Mouse (Mus musculus) C2C12 (cell line): ENCODE data around the gene Rimbp2. TPM values are rescaled to one million over a fixed set of nuclear protein-coding genes. Genes with fewer than 3 reads are reported as not detected.
"Not testable (repeated sequence)": the region's sequence is repeated elsewhere in the genome, so short reads cannot be mapped to it uniquely, and the experiment has no call there.

Experiments
- H3K27me3 ChIP-seq: one replicate; pipeline ENCODE4 v1.6.1; 2011; ENCODE audit not compliant: control insufficient read depth, insufficient read depth, insufficient read length
- H3K36me3 ChIP-seq: one replicate; pipeline ENCODE4 v1.6.1; 2011; ENCODE audit not compliant: control insufficient read depth, insufficient read depth
- H3K4me3 ChIP-seq: one replicate; pipeline ENCODE4 v1.5.1; 2011; ENCODE audit warnings: mild to moderate bottlenecking, control low read depth; ENCODE audit not compliant: poor library complexity, insufficient read depth, severe bottlenecking
- H3K79me2 ChIP-seq: one replicate; pipeline ENCODE4 v1.6.1; 2011; ENCODE audit not compliant: control insufficient read depth, insufficient read depth
- H3K79me3 ChIP-seq: one replicate; pipeline ENCODE4 v1.6.1; 2011; ENCODE audit warnings: low read depth, control low read depth
- H3ac ChIP-seq: one replicate; pipeline ENCODE3; 2011; ENCODE audit warnings: low read depth; ENCODE audit not compliant: control insufficient read depth, insufficient read length
- CEBPB ChIP-seq: IDR thresholded peaks from one replicate; pipeline ENCODE4 v1.6.1; 2011; ENCODE audit warnings: low read depth, mild to moderate bottlenecking, control low read depth, moderate library complexity
- CTCF ChIP-seq: IDR thresholded peaks from one replicate; pipeline ENCODE4 v1.5.1; 2011; ENCODE audit not compliant: control insufficient read depth, insufficient read depth, insufficient read length
- FOSL1 ChIP-seq: IDR thresholded peaks from one replicate; pipeline ENCODE4 v1.8.0; 2011; ENCODE audit warnings: mild to moderate bottlenecking, low read length; ENCODE audit not compliant: poor library complexity, insufficient read depth, severe bottlenecking
- MAX ChIP-seq: IDR thresholded peaks from one replicate; pipeline ENCODE4 v1.6.1; 2011; ENCODE audit warnings: mild to moderate bottlenecking, control low read depth
- MYOD1 ChIP-seq: IDR thresholded peaks from one replicate; pipeline ENCODE4 v1.6.1; 2011; ENCODE audit warnings: low read depth; ENCODE audit not compliant: control insufficient read depth, insufficient read length
- MYOG ChIP-seq: IDR thresholded peaks from one replicate; pipeline ENCODE4 v1.6.1; 2011; ENCODE audit not compliant: control insufficient read depth, insufficient read length; ENCODE audit errors: extremely low read depth
- USF1 ChIP-seq: IDR thresholded peaks from one replicate; pipeline ENCODE4 v1.6.1; 2011; ENCODE audit warnings: low read depth, mild to moderate bottlenecking, control low read depth, moderate library complexity
- polyA plus RNA-seq: library from polyadenylated mRNA; unstranded; fragments of >200 nt; fragmentation: generic; extraction: Trizol; gene quantifications from one replicate; pipeline ENCODE4 v1.2.1, GENCODE M21; 2012; ENCODE audit warnings: missing spikeins

Rimbp2 gene
- polyA plus RNA-seq, 1 experiment = not detected

DNA sequence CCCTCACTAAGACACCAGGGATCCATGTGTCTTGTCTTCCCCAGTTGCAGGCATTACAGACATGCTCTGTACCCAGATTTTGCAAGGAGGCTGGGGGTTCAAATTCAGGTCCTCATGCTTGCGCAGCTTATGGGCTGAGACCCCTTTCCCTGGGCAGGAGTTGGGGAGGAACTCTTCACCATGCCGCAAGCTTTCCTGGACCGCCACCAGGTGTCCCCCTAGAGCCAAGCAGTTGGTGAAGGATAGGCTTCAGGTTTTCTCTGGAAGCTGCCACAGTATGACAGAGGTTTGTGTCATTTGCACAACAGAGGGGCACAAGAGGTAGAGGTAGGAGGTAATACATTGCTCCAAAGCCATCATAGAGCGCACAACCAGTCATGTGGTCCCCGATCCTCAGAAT is 222.7 kb downstream of the Rimbp2 start:
- Histone ChIP-seq H3K79me3 (no peaks in the 10 kb centered on the region), H3K27me3 (no peaks in the 10 kb centered on the region), H3K79me2 (no peaks in the 10 kb centered on the region), H3K4me3 (no peak overlapping the region), H3K36me3 (no peaks in the 10 kb centered on the region), H3ac (no peak overlapping the region)
- TF ChIP-seq MAX = no peak
- TF ChIP-seq USF1 = no peak
- TF ChIP-seq FOSL1 = no peak
- no peak for TF ChIP-seq MYOD1
- TF ChIP-seq CTCF = no peak
- no peak for TF ChIP-seq MYOG
- no peak for TF ChIP-seq CEBPB

- no peaks in the 10 kb centered on the region for H3K79me3 ChIP-seq
- H3K4me3 ChIP-seq = no peak overlapping the region
- no peaks in the 10 kb centered on the region for H3K79me2 ChIP-seq
- H3ac ChIP-seq = no peak overlapping the region
- TF ChIP-seq USF1 = no peak
- H3K36me3 ChIP-seq = no peaks in the 10 kb centered on the region
- H3K27me3 ChIP-seq = no peaks in the 10 kb centered on the region
These were observed 223.9 kb downstream of the Rimbp2 start for GRCm38 (mm10) chr5:128729341-128729740.

- not testable (repeated sequence) for H3K79me3 ChIP-seq, H3K4me3 ChIP-seq, H3K27me3 ChIP-seq, H3K36me3 ChIP-seq, H3ac ChIP-seq, H3K79me2 ChIP-seq
These were observed 232.8 kb downstream of the Rimbp2 start for GRCm38 (mm10) chr5:128720461-128720860.

GRCm38 (mm10) chr5:128715171-128715570 is 238.1 kb downstream of the Rimbp2 start:
- no peaks in the 10 kb centered on the region for H3K27me3 ChIP-seq
- TF ChIP-seq USF1 (no peak), MYOG (no peak), CTCF (no peak), MAX (no peak)
- H3ac ChIP-seq = no peak overlapping the region
- H3K79me2 ChIP-seq = no peaks in the 10 kb centered on the region
- H3K79me3 ChIP-seq = no peaks in the 10 kb centered on the region
- no peak overlapping the region for H3K4me3 ChIP-seq
- no peaks in the 10 kb centered on the region for H3K36me3 ChIP-seq

GRCm38 (mm10) chr5:128711847-128712246 is 241.4 kb downstream of the Rimbp2 start:
- H3K79me3 ChIP-seq = no peaks in the 10 kb centered on the region
- H3K27me3 ChIP-seq = no peaks in the 10 kb centered on the region
- no peaks in the 10 kb centered on the region for H3K79me2 ChIP-seq
- TF ChIP-seq MYOD1 (no peak), CTCF (no peak), MYOG (no peak), FOSL1 (no peak), MAX (no peak), CEBPB (no peak), USF1 (no peak)
- no peak overlapping the region for H3K4me3 ChIP-seq
- H3ac ChIP-seq = no peak overlapping the region
- H3K36me3 ChIP-seq = no peaks in the 10 kb centered on the region

- TF ChIP-seq MAX = no peak
- TF ChIP-seq FOSL1 = no peak
- TF ChIP-seq CTCF = no peak
- no peak for TF ChIP-seq MYOD1
- no peak for TF ChIP-seq USF1
- no peak for TF ChIP-seq MYOG
- no peak for TF ChIP-seq CEBPB
- H3ac ChIP-seq = no peak overlapping the region
These were observed 242.7 kb downstream of the Rimbp2 start for GRCm38 (mm10) chr5:128710596-128710995.

GRCm38 (mm10) chr5:128708929-128709328 is 244.4 kb downstream of the Rimbp2 start:
- no peaks in the 10 kb centered on the region for H3K27me3 ChIP-seq
- TF ChIP-seq MYOD1 (no peak), USF1 (no peak), MYOG (no peak), FOSL1 (no peak), CEBPB (no peak), MAX (no peak)
- H3K36me3 ChIP-seq = no peaks in the 10 kb centered on the region
- no peak overlapping the region for H3K4me3 ChIP-seq
- no peaks in the 10 kb centered on the region for H3K79me2 ChIP-seq
- H3K79me3 ChIP-seq = no peaks in the 10 kb centered on the region
- H3ac ChIP-seq = no peak overlapping the region

More at GRCm38 (mm10) chr5:128710596-128710995, 242.7 kb downstream of the Rimbp2 start:
- Histone ChIP-seq H3K79me3 (no peaks in the 10 kb centered on the region), H3K27me3 (no peaks in the 10 kb centered on the region), H3K4me3 (no peak overlapping the region), H3K36me3 (no peaks in the 10 kb centered on the region), H3K79me2 (no peaks in the 10 kb centered on the region)

Other genes with a start within 250 kb of the Rimbp2 start
- gene Stx2, start 55.1 kb upstream of the Rimbp2 start, polyA plus RNA-seq = 24.1 TPM
- 738 TPM for gene Ran, start 66.6 kb upstream of the Rimbp2 start, polyA plus RNA-seq
- gene Adgrd1, start 143.3 kb upstream of the Rimbp2 start, polyA plus RNA-seq = 0.04 TPM